Mouse (Mus musculus): ENCODE results near the gene Tceanc2.
A peak's percentile ranks its signal among the peaks of the same experiment; 100 is the strongest.

Tceanc2 gene

GRCm38 (mm10) chr4:107178182-107178829, 610 bp downstream of the Tceanc2 start, which contains the start of gene Tmem59:
Gene Tmem59, plus strand, starts transcription at chr4:107178399.
- peak; percentile 97 for DNase-seq (ENCODE audit: low read depth, low spot score)

GRCm38 (mm10) chr4:107177506-107177905, 1.4 kb downstream of the Tceanc2 start:
- DNase-seq (ENCODE audit: low read depth, low spot score) = peak; percentile 34

- DNase-seq (ENCODE audit: low read depth, low spot score) = no peak
Measured at GRCm38 (mm10) chr4:107167798-107168197, 11.1 kb downstream of the Tceanc2 start.

- DNase-seq (ENCODE audit: low read depth, low spot score) = no peak
Measured at GRCm38 (mm10) chr4:107166700-107167099, 12.2 kb downstream of the Tceanc2 start.

- DNase-seq (ENCODE audit: low read depth, low spot score) = peak; percentile 86
Measured at GRCm38 (mm10) chr4:107163756-107164587, 14.9 kb downstream of the Tceanc2 start.

GRCm38 (mm10) chr4:107163341-107163740, 15.6 kb downstream of the Tceanc2 start:
- no peak for DNase-seq (ENCODE audit: low read depth, low spot score)

GRCm38 (mm10) chr4:107160181-107160580, 18.7 kb downstream of the Tceanc2 start:
- DNase-seq (ENCODE audit: low read depth, low spot score) = no peak

GRCm38 (mm10) chr4:107159166-107159773, 19.6 kb downstream of the Tceanc2 start:
- DNase-seq (ENCODE audit: low read depth, low spot score) = no peak

- no peak for DNase-seq (ENCODE audit: low read depth, low spot score)
Measured at GRCm38 (mm10) chr4:107156983-107157401, 21.9 kb downstream of the Tceanc2 start.

GRCm38 (mm10) chr4:107152571-107152970, 26.3 kb downstream of the Tceanc2 start:
- no peak for DNase-seq (ENCODE audit: low read depth, low spot score)

GRCm38 (mm10) chr4:107150991-107151390, 27.9 kb downstream of the Tceanc2 start:
- DNase-seq (ENCODE audit: low read depth, low spot score) = no peak

GRCm38 (mm10) chr4:107143511-107143910, 35.4 kb downstream of the Tceanc2 start:
- DNase-seq (ENCODE audit: low read depth, low spot score) = no peak

- no peak for DNase-seq (ENCODE audit: low read depth, low spot score)
Measured at GRCm38 (mm10) chr4:107139836-107140631, 38.9 kb downstream of the Tceanc2 start.

- DNase-seq (ENCODE audit: low read depth, low spot score) = no peak
Measured at GRCm38 (mm10) chr4:107138948-107139835, 39.7 kb downstream of the Tceanc2 start.

GRCm38 (mm10) chr4:107136531-107136930, 42.4 kb downstream of the Tceanc2 start:
- DNase-seq (ENCODE audit: low read depth, low spot score) = no peak

- DNase-seq (ENCODE audit: low read depth, low spot score) = no peak
Measured at GRCm38 (mm10) chr4:107135663-107136062, 43.3 kb downstream of the Tceanc2 start.

GRCm38 (mm10) chr4:107134891-107135290, 44.0 kb downstream of the Tceanc2 start:
- no peak for DNase-seq (ENCODE audit: low read depth, low spot score)

GRCm38 (mm10) chr4:107130534-107130933, 48.4 kb downstream of the Tceanc2 start:
- no peak for DNase-seq (ENCODE audit: low read depth, low spot score)

- no peak for DNase-seq (ENCODE audit: low read depth, low spot score)
Measured at GRCm38 (mm10) chr4:107129373-107129772, 49.5 kb downstream of the Tceanc2 start.

GRCm38 (mm10) chr4:107127901-107128669, 50.8 kb downstream of the Tceanc2 start:
- DNase-seq (ENCODE audit: low read depth, low spot score) = no peak
